In the genomic region with DNA sequence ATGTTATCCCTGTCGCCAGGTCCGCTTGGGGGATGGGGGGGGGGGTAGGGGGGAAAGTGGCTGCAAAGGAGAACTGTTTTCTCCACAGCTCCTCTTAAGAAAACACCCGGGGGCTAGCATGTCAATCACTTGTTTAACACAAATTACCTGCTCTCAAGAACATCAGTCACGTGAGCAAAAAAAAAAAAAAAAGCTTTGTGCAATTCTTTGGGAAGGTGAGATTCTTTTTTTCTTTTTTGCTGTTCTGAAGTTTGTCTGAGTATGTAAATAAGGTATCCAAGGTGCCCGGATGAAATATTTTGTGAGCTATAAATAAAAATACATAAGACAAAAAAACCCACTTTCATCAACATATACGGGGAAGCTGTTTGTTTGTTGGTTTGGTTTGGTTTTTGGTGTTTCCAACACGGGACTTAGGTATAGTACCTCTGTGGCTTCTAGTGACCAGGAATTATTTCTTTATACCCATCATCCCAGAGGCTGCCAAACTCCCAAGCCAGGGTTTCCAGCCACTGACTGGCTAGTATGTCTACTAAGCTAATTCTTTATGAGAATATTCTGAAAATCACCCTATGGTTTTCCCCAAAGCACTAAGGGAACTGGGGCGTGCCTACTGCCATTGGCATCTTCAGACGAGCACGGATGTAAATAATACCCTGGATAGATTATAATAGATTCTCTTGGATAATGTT, we compare ENCODE assay signal across 8 mouse cellular contexts. TPM values are rescaled to one million over a fixed set of nuclear protein-coding genes. Genes with fewer than 3 reads are reported as not detected.
A peak's percentile ranks its signal among the peaks of the same experiment; 100 is the strongest.
DNase-seq lines count a peak whose midpoint lies in the region; ATAC-seq and TF ChIP-seq lines count a peak whose summit lies in the region.

No protein-coding gene starts in this region.

- no peaks in the 10 kb centered on the region for H3K79me2 ChIP-seq in C2C12 (ENCODE audit: control insufficient read depth, insufficient read depth)

- H3K27ac ChIP-seq in gastrocnemius, adult 2 months: peak overlapping the region; percentile 98
- H3K27ac ChIP-seq in forebrain, embryonic 15.5 days (replicated peaks): peak overlapping the region; percentile 100
- H3K27ac ChIP-seq in liver, embryonic 13.5 days: peak overlapping the region; percentile 93

- H3K79me3 ChIP-seq in C2C12 (ENCODE audit: low read depth): no peaks in the 10 kb centered on the region

- DNase-seq in gastrocnemius, adult 2 months: no peak
- DNase-seq in gastrocnemius, postnatal 25 days: no peak
- no peak for DNase-seq in liver, embryonic 13.5 days
- no peak for DNase-seq in c-Kit-positive CD71-positive TER-119-positive erythroid progenitor cells, embryonic 14.5 days (ENCODE audit: low spot score)
- DNase-seq in embryo, embryonic 10.5 days (ENCODE audit: low spot score): no peak
- no peak for DNase-seq in gastrocnemius, adult 18-20 months (ENCODE audit: low spot score)

- intact Hi-C loops in gastrocnemius, adult 2 months (cut with DNase I): loop anchor here (5.0 to 10.0 kb wide), 7 partner anchors 37 to 999 kb away; no protein-coding TSS in a partner anchor

- no peaks in the 10 kb centered on the region for H3K36me3 ChIP-seq in C2C12 (ENCODE audit: control insufficient read depth, insufficient read depth)
- no peaks in the 10 kb centered on the region for H3K36me3 ChIP-seq in forebrain, embryonic 15.5 days
- H3K36me3 ChIP-seq in liver, embryonic 13.5 days: no peaks in the 10 kb centered on the region

- peak overlapping the region; percentile 98 for H3K9ac ChIP-seq in forebrain, embryonic 15.5 days (replicated peaks)
- peak overlapping the region; percentile 85 for H3K9ac ChIP-seq in liver, embryonic 13.5 days

- no peaks in the 10 kb centered on the region for H3K9me3 ChIP-seq in forebrain, embryonic 15.5 days
- H3K9me3 ChIP-seq in liver, embryonic 13.5 days (replicated peaks): peaks cover 6% of the 10 kb centered on the region; the same call in 1 of the 2 replicates

- 19% methylated on average over 10 of the region's 10 CpGs for WGBS in forebrain, embryonic 15.5 days
- WGBS in liver, embryonic 13.5 days (ENCODE audit: insufficient replicate concordance): 33% methylated on average over 10 of the region's 10 CpGs

- peak overlapping the region; percentile 98 for H3K4me2 ChIP-seq in forebrain, embryonic 15.5 days (replicated peaks)
- peak overlapping the region; percentile 91 for H3K4me2 ChIP-seq in liver, embryonic 13.5 days

- peak overlapping the region; percentile 97 for H3K4me3 ChIP-seq in gastrocnemius, adult 2 months
- peak overlapping the region; percentile 53 for H3K4me3 ChIP-seq in C2C12 (ENCODE audit: insufficient read depth, poor library complexity, severe bottlenecking)
- H3K4me3 ChIP-seq in forebrain, embryonic 15.5 days: peak overlapping the region; percentile 62
- peak overlapping the region; percentile 81 for H3K4me3 ChIP-seq in liver, embryonic 13.5 days (replicated peaks)

- peak overlapping the region; percentile 49 for H3ac ChIP-seq in C2C12 (ENCODE audit: control insufficient read depth, insufficient read length, low read depth)

- no peak for TF ChIP-seq CTCF in gastrocnemius, adult 2 months (IDR thresholded peaks at IDR 0.05)
- no peak for TF ChIP-seq CTCF in C2C12 (IDR thresholded peaks at IDR 0.05; ENCODE audit: control insufficient read depth, insufficient read depth, insufficient read length)

- no peaks in the 10 kb centered on the region for H3K27me3 ChIP-seq in C2C12 (ENCODE audit: control insufficient read depth, insufficient read depth, insufficient read length)
- no peaks in the 10 kb centered on the region for H3K27me3 ChIP-seq in forebrain, embryonic 15.5 days
- H3K27me3 ChIP-seq in liver, embryonic 13.5 days: peaks cover 25% of the 10 kb centered on the region

- H3K4me1 ChIP-seq in forebrain, embryonic 15.5 days: peaks cover 18% of the 10 kb centered on the region; the same call in 1 of the 2 replicates
- H3K4me1 ChIP-seq in liver, embryonic 13.5 days (replicated peaks): peaks cover 16% of the 10 kb centered on the region

- ATAC-seq in forebrain, embryonic 15.5 days (replicated peaks): no peak
- ATAC-seq in liver, embryonic 13.5 days (ENCODE audit: low read depth): no peak

TF ChIP-seq in C2C12, 6 proteins besides CTCF, POLR2A, EP300 and RAD21:
- TF ChIP-seq FOSL1 (IDR thresholded peaks at IDR 0.05; ENCODE audit: insufficient read depth, low read length, poor library complexity, severe bottlenecking) (no peak), MYOD1 (IDR thresholded peaks at IDR 0.05; ENCODE audit: control insufficient read depth, insufficient read length, low read depth) (no peak), USF1 (IDR thresholded peaks at IDR 0.05; ENCODE audit: low read depth) (peak; percentile 82), CEBPB (IDR thresholded peaks at IDR 0.05; ENCODE audit: low read depth) (no peak), MAX (IDR thresholded peaks at IDR 0.05) (no peak), MYOG (IDR thresholded peaks at IDR 0.05; ENCODE audit: control insufficient read depth, extremely low read depth, insufficient read length) (no peak)

RNA-seq across cellular contexts. Expression of a gene that starts 1.3 kb away (rescaled TPM):
- 10 to 100 TPM; 17.4 to 20.9 TPM for total RNA-seq in gastrocnemius, adult 2 months (2021)
- 10 to 100 TPM; 16.9 to 17.8 TPM for total RNA-seq in gastrocnemius, postnatal 25 days (2021)
- 25.9 TPM for polyA plus RNA-seq in C2C12 (2012; fragmentation: generic; extraction: Trizol)
- polyA plus RNA-seq in forebrain, embryonic 15.5 days (2015; fragmentation: Nextera tagmentation; extraction: Ambion mirVana): 102 and 111 TPM in 2 replicates
- polyA plus RNA-seq in liver, embryonic 13.5 days (2015; fragmentation: Nextera tagmentation; extraction: Ambion mirVana): 14.2 and 16.7 TPM in 2 replicates
- 10 to 100 TPM; 10.1 to 15.8 TPM for total RNA-seq in gastrocnemius, adult 18-20 months (2021)
